Mouse (Mus musculus): ENCODE data around the gene Pstk. TPM values are rescaled to one million over a fixed set of nuclear protein-coding genes. Genes with fewer than 3 reads are reported as not detected.
"Not testable (repeated sequence)": the region's sequence is repeated elsewhere in the genome, so short reads cannot be mapped to it uniquely, and the experiment has no call there.

Gene Pstk
- total and polyA plus RNA-seq, 3 experiments = 35.0 to 59.5 (median 43.4) TPM

DNA sequence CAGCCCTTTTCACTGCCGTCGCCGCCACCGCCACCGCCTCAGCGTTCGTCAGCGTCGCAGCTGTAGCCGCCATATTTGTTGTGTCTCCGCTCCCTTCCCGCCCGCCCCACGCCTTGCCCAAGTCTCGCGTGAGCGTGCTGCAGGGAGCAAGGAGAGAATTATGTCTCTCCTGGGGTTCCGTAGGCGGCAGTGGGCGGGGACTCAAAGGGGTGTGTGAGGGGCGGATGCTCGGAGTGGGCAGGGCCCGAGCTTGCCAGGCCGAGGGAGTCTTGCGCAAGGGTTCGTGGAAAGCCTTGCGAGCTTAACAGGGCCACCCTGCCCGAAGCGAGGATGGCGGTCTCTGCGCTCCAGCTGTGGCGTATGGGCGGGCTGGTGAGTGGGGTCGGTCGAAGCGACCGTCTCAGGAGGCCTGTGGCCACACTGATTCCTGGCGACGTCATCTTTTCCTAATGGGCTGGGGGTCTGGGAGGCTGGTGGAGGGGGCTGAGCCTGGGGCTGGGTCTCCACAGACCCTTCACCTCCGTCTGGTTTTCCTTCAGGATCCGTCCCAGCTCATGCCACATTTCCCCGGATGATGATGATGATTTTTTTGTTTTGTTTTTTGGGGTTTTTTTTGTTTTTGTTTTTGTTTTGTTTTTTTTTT lies 39.6 kb downstream of the Pstk start, which contains the start of the genes Ikzf5 and Acadsb:
TSS of gene Ikzf5 (minus strand) at position 106 of the 643 bp plus-strand sequence.
TSS of gene Acadsb (plus strand) at position 186 of the 643 bp plus-strand sequence.
- TF ChIP-seq POLR2A (IDR thresholded peaks at IDR 0.05; ENCODE audit: insufficient read depth, low read depth, low read length) (peak; percentile 77), CTCF (IDR thresholded peaks at IDR 0.05) (no peak)
- under 1% methylated on average over 42 of the region's 42 CpGs for WGBS
- Histone ChIP-seq H3K27me3 (ENCODE audit: control insufficient read depth, insufficient read depth, low read length) (no peaks in the 10 kb centered on the region), H3K79me2 (replicated peaks; ENCODE audit: control insufficient read depth, insufficient read depth, low read length) (peaks cover 7% of the 10 kb centered on the region), H3K36me3 (ENCODE audit: control insufficient read depth, insufficient read depth, low read length) (peaks cover 6% of the 10 kb centered on the region), H3K9ac (ENCODE audit: low read depth, low read length) (peak within 1 kb of the TSS; percentile 81), H3K27ac (peak within 1 kb of the TSS; percentile 90), H3K4me3 (peak within 1 kb of the TSS; percentile 95), H3K4me1 (ENCODE audit: control insufficient read depth, insufficient read depth, low read length) (peaks cover 4% of the 10 kb centered on the region)
- intact Hi-C loops (cut with DNase I) = loop anchor here (1.0 to 5.0 kb wide), 3 partner anchors 48 to 152 kb away; partner anchors contain the start of genes 2310057M21Rik, Bub3 and Hmx3
- peak; percentile 99 to 100 for DNase-seq

DNA sequence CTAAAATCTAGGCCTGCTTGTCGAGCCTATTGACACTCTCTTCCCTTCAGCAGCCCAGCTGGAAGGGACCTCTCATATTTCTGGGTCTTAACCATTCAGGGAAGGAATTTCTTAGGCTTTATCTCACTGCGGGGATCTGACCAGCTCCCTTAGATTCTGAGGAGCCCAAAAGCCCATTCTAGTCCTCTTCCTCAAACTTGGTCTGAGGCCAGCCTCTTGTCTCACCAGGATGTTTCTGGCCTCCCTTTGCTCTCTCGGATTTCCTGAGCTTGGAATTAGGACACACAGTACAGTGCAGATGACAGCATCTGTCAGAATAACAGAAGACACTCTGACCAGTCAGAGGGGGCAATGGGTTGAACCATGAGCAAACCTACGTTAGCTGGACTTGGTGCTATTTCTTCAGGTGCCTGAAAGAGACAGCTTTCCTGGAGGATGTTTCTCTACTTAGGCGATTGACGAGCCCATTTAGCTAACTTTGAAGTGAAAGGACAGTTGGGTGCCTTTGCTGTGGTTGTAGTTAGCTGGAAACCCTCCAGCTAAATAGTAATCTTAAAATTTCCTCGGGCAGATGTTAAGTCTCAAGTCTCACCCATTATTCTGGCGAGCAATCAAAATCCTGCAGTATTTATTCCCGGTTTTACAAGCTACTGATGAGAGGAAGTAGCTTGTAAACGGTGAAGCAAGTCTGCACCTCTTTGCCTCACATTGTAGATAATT lies 40.4 kb downstream of the Pstk start:
- intact Hi-C loops (cut with DNase I) = loop anchor here (5.0 kb wide), 2 partner anchors 131 to 151 kb away; partner anchors contain the start of genes Bub3 and Hmx3
- TF ChIP-seq POLR2A (IDR thresholded peaks at IDR 0.05; ENCODE audit: insufficient read depth, low read depth, low read length) (no peak), EP300 (IDR thresholded peaks at IDR 0.05; ENCODE audit: insufficient read depth, low read depth, low read length) (no peak), CTCF (IDR thresholded peaks at IDR 0.05) (no peak)
- WGBS = 17% methylated on average over 10 of the region's 10 CpGs
- H3K79me2 ChIP-seq (replicated peaks; ENCODE audit: control insufficient read depth, insufficient read depth, low read length) = peaks cover 7% of the 10 kb centered on the region
- peaks cover 6% of the 10 kb centered on the region for H3K36me3 ChIP-seq (ENCODE audit: control insufficient read depth, insufficient read depth, low read length)
- peak; percentile 33 to 39 for DNase-seq
- H3K4me1 ChIP-seq (ENCODE audit: control insufficient read depth, insufficient read depth, low read length) = peaks cover 4% of the 10 kb centered on the region
- peak overlapping the region; percentile 20 for H3K9ac ChIP-seq (ENCODE audit: low read depth, low read length)
- H3K27me3 ChIP-seq (ENCODE audit: control insufficient read depth, insufficient read depth, low read length) = no peaks in the 10 kb centered on the region
- H3K4me3 ChIP-seq = peak overlapping the region; percentile 95
- H3K27ac ChIP-seq = peak overlapping the region; percentile 90

DNA sequence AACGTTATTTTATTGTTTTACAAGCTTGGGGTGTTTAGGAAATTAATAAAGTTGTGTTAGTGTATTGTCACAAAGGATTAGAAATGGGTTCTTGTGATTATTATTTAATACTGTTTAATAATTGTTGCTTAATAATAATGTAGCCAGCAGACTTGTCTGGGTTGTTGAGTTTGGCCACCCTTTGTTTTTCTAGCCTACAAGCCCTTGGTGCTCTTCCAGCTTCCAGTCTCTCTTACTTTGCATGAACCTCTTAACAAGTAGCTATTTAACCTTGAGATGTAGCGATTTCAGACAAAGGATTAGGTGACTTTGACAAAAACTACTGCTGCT lies 41.0 kb downstream of the Pstk start:
- intact Hi-C loops (cut with DNase I) = loop anchor here (5.0 kb wide), 2 partner anchors 130 to 150 kb away; partner anchors contain the start of genes Bub3 and Hmx3
- H3K4me3 ChIP-seq = peak overlapping the region; percentile 95; the same call in 1 of the 2 replicates
- no peak for DNase-seq
- no peak overlapping the region for H3K9ac ChIP-seq (ENCODE audit: low read depth, low read length)
- H3K36me3 ChIP-seq (ENCODE audit: control insufficient read depth, insufficient read depth, low read length) = peaks cover 6% of the 10 kb centered on the region
- no peaks in the 10 kb centered on the region for H3K27me3 ChIP-seq (ENCODE audit: control insufficient read depth, insufficient read depth, low read length)
- peak overlapping the region; percentile 90 for H3K27ac ChIP-seq
- 40% methylated on average over 2 of the region's 2 CpGs for WGBS
- no peak for TF ChIP-seq POLR2A (IDR thresholded peaks at IDR 0.05; ENCODE audit: insufficient read depth, low read depth, low read length)
- TF ChIP-seq EP300 (IDR thresholded peaks at IDR 0.05; ENCODE audit: insufficient read depth, low read depth, low read length) = no peak
- TF ChIP-seq CTCF (IDR thresholded peaks at IDR 0.05) = no peak
- H3K4me1 ChIP-seq (ENCODE audit: control insufficient read depth, insufficient read depth, low read length) = peaks cover 4% of the 10 kb centered on the region
- H3K79me2 ChIP-seq (replicated peaks; ENCODE audit: control insufficient read depth, insufficient read depth, low read length) = peaks cover 7% of the 10 kb centered on the region

DNA sequence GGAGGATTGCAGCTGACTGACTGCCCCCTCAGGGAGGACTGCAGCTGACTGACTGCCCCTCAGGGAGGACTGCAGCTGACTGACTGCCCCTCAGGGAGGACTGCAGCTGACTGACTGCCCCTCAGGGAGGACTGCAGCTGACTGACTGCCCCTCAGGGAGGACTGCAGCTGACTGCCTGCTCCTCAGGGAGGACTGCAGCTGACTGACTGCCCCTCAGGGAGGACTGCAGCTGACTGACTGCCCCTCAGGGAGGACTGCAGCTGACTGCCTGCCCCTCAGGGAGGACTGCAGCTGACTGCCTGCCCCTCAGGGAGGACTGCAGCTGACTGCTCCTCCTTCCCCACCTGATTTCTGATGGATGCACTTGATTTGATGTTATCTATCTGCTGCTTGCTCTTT lies 45.8 kb downstream of the Pstk start:
- H3K27me3 ChIP-seq (ENCODE audit: control insufficient read depth, insufficient read depth, low read length); DNase-seq; H3K4me3 ChIP-seq; H3K4me1 ChIP-seq (ENCODE audit: control insufficient read depth, insufficient read depth, low read length); H3K36me3 ChIP-seq (ENCODE audit: control insufficient read depth, insufficient read depth, low read length); intact Hi-C loops (cut with DNase I); H3K27ac ChIP-seq; H3K9ac ChIP-seq (ENCODE audit: low read depth, low read length); H3K79me2 ChIP-seq (replicated peaks; ENCODE audit: control insufficient read depth, insufficient read depth, low read length): not testable (repeated sequence)

GRCm38 (mm10) chr7:131417605-131418004 lies 46.7 kb downstream of the Pstk start:
- intact Hi-C loops (cut with DNase I) = no loop called here
- no peak for TF ChIP-seq POLR2A (IDR thresholded peaks at IDR 0.05; ENCODE audit: insufficient read depth, low read depth, low read length)
- TF ChIP-seq EP300 (IDR thresholded peaks at IDR 0.05; ENCODE audit: insufficient read depth, low read depth, low read length) = no peak
- H3K4me1 ChIP-seq (ENCODE audit: control insufficient read depth, insufficient read depth, low read length) = no peaks in the 10 kb centered on the region; the same call in 1 of the 2 replicates

DNA sequence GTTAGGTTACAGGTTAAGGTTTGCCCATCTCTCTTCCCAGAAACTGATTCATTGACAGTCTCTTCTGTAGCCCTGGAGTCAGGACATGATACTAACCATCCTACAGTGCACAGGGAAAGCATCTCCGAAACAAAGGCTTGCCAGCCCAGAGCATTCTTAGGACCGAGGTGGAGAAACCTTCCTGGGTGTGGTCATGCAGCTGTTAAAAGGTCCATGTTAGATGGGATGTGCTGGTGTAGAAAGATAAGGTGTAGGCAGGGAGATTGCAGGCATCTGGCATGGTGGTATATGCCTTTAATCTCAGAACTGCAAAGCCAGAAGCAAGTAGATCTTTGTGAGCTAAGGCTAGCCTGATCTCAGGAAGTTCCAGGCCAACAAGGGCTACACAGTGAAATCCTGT lies 54.0 kb downstream of the Pstk start:
- H3K36me3 ChIP-seq (ENCODE audit: control insufficient read depth, insufficient read depth, low read length) = no peaks in the 10 kb centered on the region
- H3K79me2 ChIP-seq (replicated peaks; ENCODE audit: control insufficient read depth, insufficient read depth, low read length) = peaks cover 2% of the 10 kb centered on the region; the same call in 1 of the 2 replicates
- H3K4me3 ChIP-seq = no peak overlapping the region
- no peaks in the 10 kb centered on the region for H3K27me3 ChIP-seq (ENCODE audit: control insufficient read depth, insufficient read depth, low read length)
- no peaks in the 10 kb centered on the region for H3K4me1 ChIP-seq (ENCODE audit: control insufficient read depth, insufficient read depth, low read length)
- no peak for TF ChIP-seq CTCF (IDR thresholded peaks at IDR 0.05)
- no peak for TF ChIP-seq POLR2A (IDR thresholded peaks at IDR 0.05; ENCODE audit: insufficient read depth, low read depth, low read length)
- TF ChIP-seq EP300 (IDR thresholded peaks at IDR 0.05; ENCODE audit: insufficient read depth, low read depth, low read length) = no peak
- H3K9ac ChIP-seq (ENCODE audit: low read depth, low read length) = no peak overlapping the region
- no peak overlapping the region for H3K27ac ChIP-seq
- intact Hi-C loops (cut with DNase I) = no loop called here
- no peak for DNase-seq
- 59% methylated on average over 2 of the region's 2 CpGs for WGBS

More at GRCm38 (mm10) chr7:131417605-131418004, 46.7 kb downstream of the Pstk start:
- no peaks in the 10 kb centered on the region for H3K36me3 ChIP-seq (ENCODE audit: control insufficient read depth, insufficient read depth, low read length)
- no peak overlapping the region for H3K4me3 ChIP-seq
- no peaks in the 10 kb centered on the region for H3K27me3 ChIP-seq (ENCODE audit: control insufficient read depth, insufficient read depth, low read length)
- no peak overlapping the region for H3K9ac ChIP-seq (ENCODE audit: low read depth, low read length)
- no peak overlapping the region for H3K27ac ChIP-seq
- peaks cover 3% of the 10 kb centered on the region for H3K79me2 ChIP-seq (replicated peaks; ENCODE audit: control insufficient read depth, insufficient read depth, low read length)
- DNase-seq = no peak

Data from heart, adult 2 months (tissue).